Mouse (Mus musculus) midbrain, embryonic 14.5 days (tissue): ENCODE results near the gene Sympk. TPM values are rescaled to one million over a fixed set of nuclear protein-coding genes. Genes with fewer than 3 reads are reported as not detected.

ENCODE experiments used
- ATAC-seq: fragments of 200-750 bp; cut with Nextera tagmentation; 2 replicates; pipeline ENCODE4 v1.8.0; 2017; ENCODE audit warnings: moderate number of reproducible peaks, moderate library complexity; ENCODE audit not compliant: low FRiP score, low TSS enrichment
- DNase-seq: peaks from one replicate; pipeline ENCODE4 v3.0.0-alpha.2; 2015
- H3K27ac ChIP-seq: fragments of 300-500 bp; sonication (generic); replicated peaks from 2 replicates; pipeline ENCODE4 v1.5.1; 2014; ENCODE audit warnings: mild to moderate bottlenecking, low read depth, low read length, moderate library complexity
- H3K27me3 ChIP-seq: fragments of 300-500 bp; sonication (generic); 2 replicates; pipeline ENCODE4 v1.6.1; 2014; ENCODE audit warnings: low read length, control low read depth, mixed read lengths; ENCODE audit not compliant: control insufficient read depth, insufficient read depth
- H3K36me3 ChIP-seq: fragments of 300-500 bp; sonication (generic); 2 replicates; pipeline ENCODE4 v1.6.1; 2014; ENCODE audit warnings: low read length, control low read depth; ENCODE audit not compliant: control insufficient read depth, insufficient read depth
- H3K4me1 ChIP-seq: fragments of 300-500 bp; sonication (generic); 2 replicates; pipeline ENCODE4 v1.6.1; 2014; ENCODE audit warnings: mild to moderate bottlenecking, antibody characterized with exemption, low read length, control low read depth; ENCODE audit not compliant: control insufficient read depth, insufficient read depth
- H3K4me2 ChIP-seq: fragments of 300-500 bp; sonication (generic); 2 replicates; pipeline ENCODE4 v1.6.1; 2014; ENCODE audit warnings: mild to moderate bottlenecking, low read length, moderate library complexity
- H3K4me3 ChIP-seq: fragments of 300-500 bp; sonication (generic); replicated peaks from 2 replicates; pipeline ENCODE4 v1.5.1; 2014; ENCODE audit warnings: low read depth, low read length
- H3K9ac ChIP-seq: fragments of 300-500 bp; sonication (generic); replicated peaks from 2 replicates; pipeline ENCODE4 v1.6.1; 2014; ENCODE audit warnings: mild to moderate bottlenecking, low read length, moderate library complexity
- H3K9me3 ChIP-seq: fragments of 300-500 bp; sonication (generic); 2 replicates; pipeline ENCODE4 v1.6.1; 2016; ENCODE audit warnings: low read length, control low read depth, mixed read lengths; ENCODE audit not compliant: control insufficient read depth
- WGBS: fragments of 180-500 bp; shearing (Covaris S2); extraction: QIAGEN DNeasy Blood & Tissue Kit; methylation state at CpG from one replicate; pipeline ENCODE4 v1.1.7; 2014; 5-methylcytosine and 5-hydroxymethylcytosine counted together
- polyA plus RNA-seq: library from polyadenylated mRNA; unstranded; fragments of >200 nt; fragmentation: Nextera tagmentation; extraction: Ambion mirVana; gene quantifications from 2 replicates; pipeline ENCODE4 v1.2.1, GENCODE M21; 2014

The Sympk gene
- polyA plus RNA-seq, 1 experiment from 2014 or later, result 18.1 TPM

- Histone ChIP-seq H3K4me2 (peak overlapping the region; percentile 90), H3K9ac (peak overlapping the region; percentile 87), H3K4me1 (peaks cover 10% of the 10 kb centered on the region; the same call in 1 of the 2 replicates), H3K27me3 (peaks cover 24% of the 10 kb centered on the region), H3K27ac (peak overlapping the region; percentile 67), H3K36me3 (peaks cover 11% of the 10 kb centered on the region), H3K4me3 (peak overlapping the region; percentile 82), H3K9me3 (no peaks in the 10 kb centered on the region)
- WGBS, result 3% methylated on average over 36 of the region's 36 CpGs
- no peak for DNase-seq
- peak; percentile 53 for ATAC-seq
Observed at GRCm38 (mm10) chr7:19024581-19025255, 541 bp downstream of the Sympk start.

DNA sequence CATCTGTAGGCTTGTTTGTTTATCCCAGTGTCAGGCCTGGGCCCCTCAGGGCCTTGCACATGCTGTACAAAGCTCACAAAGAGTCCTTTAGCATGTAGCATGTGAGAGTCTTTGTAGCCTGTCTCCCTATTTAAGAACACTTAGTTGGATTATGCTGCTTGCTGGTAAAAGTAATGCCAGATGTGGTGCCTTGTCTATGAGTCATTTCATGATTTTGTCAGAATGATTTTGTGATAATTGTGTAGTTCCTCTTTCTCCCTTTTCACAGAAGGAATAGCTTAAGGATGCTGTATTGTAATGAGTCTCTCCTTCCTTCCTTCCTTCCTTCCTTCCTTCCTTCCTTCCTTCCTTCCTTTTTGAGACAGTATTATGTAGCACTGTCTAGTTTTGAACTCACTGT lies 3.9 kb downstream of the Sympk start:
- Histone ChIP-seq H3K27me3 (peaks cover 7% of the 10 kb centered on the region), H3K36me3 (peaks cover 41% of the 10 kb centered on the region), H3K27ac (no peak overlapping the region), H3K4me1 (peaks cover 10% of the 10 kb centered on the region; the same call in 1 of the 2 replicates), H3K4me3 (no peak overlapping the region), H3K9ac (no peak overlapping the region), H3K4me2 (no peak overlapping the region), H3K9me3 (no peaks in the 10 kb centered on the region)
- DNase-seq (no peak), ATAC-seq (no peak)

DNA sequence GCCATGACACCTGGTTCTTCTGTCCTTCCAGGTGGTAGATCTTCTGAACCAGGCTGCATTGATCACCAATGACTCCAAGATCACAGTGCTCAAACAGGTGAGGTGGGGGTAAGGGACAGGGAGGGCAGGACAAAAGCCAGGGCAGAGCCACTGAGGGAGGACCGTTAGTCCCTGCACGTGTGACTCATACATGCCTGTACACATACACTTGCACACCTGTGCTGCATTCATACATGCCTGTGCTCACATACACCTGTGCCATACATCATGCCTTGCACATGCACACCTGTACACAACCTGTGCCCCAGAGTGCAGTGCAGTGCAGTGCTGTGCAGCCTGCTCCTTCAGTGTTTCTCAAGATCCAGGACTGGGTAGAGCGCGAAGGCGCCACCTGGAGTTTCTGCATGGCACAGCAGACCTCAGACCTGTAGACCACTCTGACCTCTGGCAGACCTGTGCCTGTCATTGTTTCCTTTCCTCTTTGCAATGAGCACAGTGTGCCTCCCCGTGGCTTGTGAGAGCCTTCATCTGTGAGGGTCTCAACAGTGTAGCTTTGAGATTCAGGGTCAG lies 5.0 kb downstream of the Sympk start:
- H3K4me2 ChIP-seq, result no peak overlapping the region
- 58% methylated on average over 6 of the region's 6 CpGs for WGBS
- H3K4me3 ChIP-seq, result no peak overlapping the region
- peak; percentile 54; the same call in 1 of the 2 replicates for ATAC-seq
- H3K36me3 ChIP-seq, result peaks cover 49% of the 10 kb centered on the region
- DNase-seq, result peak; percentile 79
- H3K9ac ChIP-seq, result no peak overlapping the region
- H3K4me1 ChIP-seq, result peaks cover 10% of the 10 kb centered on the region; the same call in 1 of the 2 replicates
- H3K9me3 ChIP-seq, result no peaks in the 10 kb centered on the region
- no peak overlapping the region for H3K27ac ChIP-seq
- no peaks in the 10 kb centered on the region for H3K27me3 ChIP-seq

- no peaks in the 10 kb centered on the region for H3K9me3 ChIP-seq
- 56% methylated on average over 4 of the region's 4 CpGs for WGBS
- no peak overlapping the region for H3K27ac ChIP-seq
- no peak for ATAC-seq
- H3K27me3 ChIP-seq, result no peaks in the 10 kb centered on the region
- peaks cover 73% of the 10 kb centered on the region for H3K36me3 ChIP-seq
- no peak overlapping the region for H3K4me3 ChIP-seq
- no peak for DNase-seq
- no peaks in the 10 kb centered on the region for H3K4me1 ChIP-seq
- no peak overlapping the region for H3K4me2 ChIP-seq
- H3K9ac ChIP-seq, result no peak overlapping the region
Observed at GRCm38 (mm10) chr7:19031641-19032040, 7.5 kb downstream of the Sympk start.

GRCm38 (mm10) chr7:19044616-19045015 lies 20.4 kb downstream of the Sympk start:
- Histone ChIP-seq H3K4me1 (no peaks in the 10 kb centered on the region), H3K4me2 (no peak overlapping the region), H3K36me3 (peaks cover 98% of the 10 kb centered on the region), H3K27me3 (no peaks in the 10 kb centered on the region), H3K27ac (no peak overlapping the region), H3K4me3 (no peak overlapping the region), H3K9me3 (no peaks in the 10 kb centered on the region), H3K9ac (no peak overlapping the region)
- WGBS, result 98% methylated on average over 6 of the region's 6 CpGs
- no peak for ATAC-seq
- no peak for DNase-seq

- no peak overlapping the region for H3K4me3 ChIP-seq
- 90% methylated on average over 11 of the region's 11 CpGs for WGBS
- DNase-seq, result no peak
Observed at GRCm38 (mm10) chr7:19046286-19047069, 22.3 kb downstream of the Sympk start.

DNA sequence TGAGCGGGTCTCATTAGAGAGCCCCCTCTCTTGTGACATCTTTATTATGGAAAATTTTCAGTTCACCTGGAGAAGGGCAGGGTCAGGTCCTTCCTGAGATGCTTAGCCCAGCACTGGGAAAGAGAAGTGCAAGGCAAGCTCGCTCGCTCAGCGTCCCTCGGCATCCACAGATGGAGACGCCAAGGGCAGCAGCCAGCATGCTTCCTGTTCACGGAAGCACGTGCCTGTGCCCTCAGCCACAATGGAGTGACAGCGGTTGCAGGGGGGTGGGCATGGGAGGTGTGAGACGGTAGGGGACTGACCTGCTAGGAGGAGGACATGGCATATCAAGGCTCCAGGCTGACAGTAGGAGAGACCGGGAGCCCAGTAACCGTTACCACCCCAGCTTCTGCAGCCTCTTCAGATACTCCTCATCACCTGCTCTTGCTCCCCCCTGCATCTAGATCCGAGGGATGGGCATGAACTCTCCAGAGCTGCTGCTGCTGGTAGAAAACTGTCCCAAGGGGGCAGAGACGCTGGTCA lies 23.9 kb downstream of the Sympk start:
- H3K4me1 ChIP-seq, result no peaks in the 10 kb centered on the region
- no peak overlapping the region for H3K27ac ChIP-seq
- H3K4me2 ChIP-seq, result no peak overlapping the region
- no peak overlapping the region for H3K4me3 ChIP-seq
- H3K9me3 ChIP-seq, result no peaks in the 10 kb centered on the region
- 91% methylated on average over 14 of the region's 14 CpGs for WGBS
- H3K36me3 ChIP-seq, result peaks cover 96% of the 10 kb centered on the region
- H3K9ac ChIP-seq, result no peak overlapping the region
- ATAC-seq, result no peak
- H3K27me3 ChIP-seq, result no peaks in the 10 kb centered on the region
- no peak for DNase-seq

More at GRCm38 (mm10) chr7:19046286-19047069, 22.3 kb downstream of the Sympk start:
- H3K27ac ChIP-seq, result no peak overlapping the region
- no peak overlapping the region for H3K4me2 ChIP-seq
- no peaks in the 10 kb centered on the region for H3K27me3 ChIP-seq
- peaks cover 98% of the 10 kb centered on the region for H3K36me3 ChIP-seq
- H3K9me3 ChIP-seq, result no peaks in the 10 kb centered on the region
- no peak for ATAC-seq
- no peak overlapping the region for H3K9ac ChIP-seq
- H3K4me1 ChIP-seq, result no peaks in the 10 kb centered on the region

DNA sequence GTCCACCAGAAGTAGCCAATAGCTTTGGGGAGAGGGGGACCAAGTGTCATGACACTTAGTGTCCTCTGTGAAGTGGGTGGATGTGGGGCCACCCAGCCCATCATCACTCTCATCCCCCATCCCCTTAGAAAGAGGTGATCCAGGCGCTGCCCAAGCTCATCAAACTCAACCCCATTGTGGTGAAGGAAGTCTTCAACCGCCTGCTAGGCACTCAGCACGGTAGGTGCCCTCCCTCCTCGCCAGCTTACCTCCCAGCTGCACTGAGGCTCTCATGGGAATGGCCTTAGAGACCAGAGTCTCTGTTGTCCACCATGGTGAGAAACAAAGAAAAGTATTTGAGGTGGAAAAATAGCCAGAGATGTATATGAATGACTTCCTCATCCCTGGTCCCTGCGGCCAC lies 25.1 kb downstream of the Sympk start:
- Histone ChIP-seq H3K4me2 (no peak overlapping the region), H3K4me3 (no peak overlapping the region), H3K27me3 (no peaks in the 10 kb centered on the region), H3K27ac (no peak overlapping the region), H3K9me3 (no peaks in the 10 kb centered on the region), H3K9ac (no peak overlapping the region), H3K36me3 (peaks cover 86% of the 10 kb centered on the region), H3K4me1 (no peaks in the 10 kb centered on the region)
- DNase-seq (no peak), ATAC-seq (no peak)
- WGBS, result 91% methylated on average over 5 of the region's 5 CpGs
